Mouse (Mus musculus) urinary bladder, postnatal 0 days (tissue): ENCODE measurements around the gene Gm12166. TPM values are rescaled to one million over a fixed set of nuclear protein-coding genes. Genes with fewer than 3 reads are reported as not detected.

Source experiments
- microRNA-seq: library from miRNA; unstranded; fragments of <30 nt; microRNA quantifications from one replicate; pipeline ENCODE4, GENCODE M21; 2016
- polyA plus RNA-seq: library from polyadenylated mRNA; unstranded; fragments of >200 nt; fragmentation: Nextera tagmentation; extraction: Ambion mirVana; gene quantifications from 2 replicates; pipeline ENCODE4 v1.2.1, GENCODE M21; 2015

Gene Gm12166
- 5.2 and 5.5 TPM in 2 replicates for polyA plus RNA-seq

DNA sequence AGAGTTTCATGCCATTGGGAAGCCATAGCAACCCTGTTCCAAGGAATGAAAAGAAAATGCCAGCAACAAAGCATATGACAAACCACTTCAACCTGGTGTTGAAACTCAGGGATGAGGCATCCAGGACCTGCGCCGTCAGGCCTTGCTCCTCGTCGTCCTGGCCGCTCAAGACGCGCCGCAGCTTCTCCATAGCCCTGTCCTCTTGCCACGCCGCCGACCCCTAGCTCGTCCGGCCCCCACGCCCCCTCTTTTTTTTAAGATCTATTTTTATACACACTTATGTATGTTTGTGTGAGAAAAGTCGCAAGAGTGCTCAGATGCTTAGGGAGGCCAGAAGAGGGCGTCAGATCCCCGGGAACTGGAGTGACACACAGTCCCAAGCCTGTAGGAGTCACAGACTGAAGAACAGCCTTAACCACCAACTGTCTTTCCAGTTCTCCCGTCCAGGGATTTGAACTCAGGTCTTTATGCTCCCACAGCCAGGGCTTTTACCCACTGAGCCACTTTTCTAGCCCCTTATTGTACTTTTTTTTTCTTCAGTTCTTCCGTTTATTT is at the start of gene Gm12166:
TSS of gene Gm12166 (minus strand) at position 217 of the 555 bp plus-strand sequence.

DNA sequence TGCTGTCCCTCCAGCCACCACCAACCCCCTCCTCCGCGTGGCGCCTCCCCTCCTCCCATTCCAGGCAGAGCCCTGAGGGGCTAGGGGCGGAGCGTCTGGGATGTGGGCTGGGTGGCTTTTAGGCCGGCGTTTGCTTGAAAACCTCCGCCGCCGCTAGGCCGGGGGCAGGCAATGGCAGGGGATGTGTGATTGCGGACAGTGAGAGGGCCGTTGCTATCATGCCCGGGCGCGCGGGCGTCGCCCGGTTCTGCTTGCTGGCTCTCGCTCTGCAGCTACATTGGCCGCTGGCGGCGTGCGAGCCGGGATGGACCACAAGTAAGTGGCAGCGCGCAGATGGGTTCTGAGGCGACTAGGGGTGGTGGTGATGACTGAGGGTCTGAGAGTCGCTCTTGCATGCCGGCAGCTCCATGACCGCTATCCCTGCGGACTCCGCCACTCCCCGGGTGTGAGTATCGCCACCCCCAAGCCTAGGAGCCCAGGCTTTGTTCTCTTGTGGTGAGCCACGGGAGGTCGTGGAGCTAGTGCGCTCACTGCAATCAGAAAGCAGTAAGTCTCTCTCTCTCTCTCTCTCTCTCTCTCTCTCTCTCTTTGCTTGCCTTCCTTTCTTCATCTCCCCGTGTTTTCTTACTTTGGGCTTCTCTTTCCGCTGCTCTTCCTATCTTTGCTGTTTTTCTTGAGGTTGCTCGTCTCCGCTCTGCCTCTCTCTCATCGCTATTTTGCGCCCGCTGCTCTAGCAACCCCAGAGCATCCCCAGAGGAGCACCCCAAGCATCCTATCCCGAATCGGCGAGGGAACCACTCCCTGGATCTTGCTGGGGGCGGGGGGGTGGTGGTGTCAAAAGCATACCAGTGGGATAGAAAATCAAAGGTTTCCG is 4.0 kb upstream of the Gm12166 start, which contains the start of gene Adam19:
TSS of gene Adam19 (plus strand) at position 97 of the 874 bp plus-strand sequence.

Small RNA genes within 50 kb of the gene (microRNA-seq; reads per million reads assigned to microRNA genes)
- not detected for gene Mir8100

Other genes with a start within 250 kb of the Gm12166 start
- gene Clint1, start 200.3 kb downstream of the Gm12166 start, polyA plus RNA-seq, result 42.8 and 49.7 TPM in 2 replicates
- 3.5 and 4.3 TPM in 2 replicates for gene Lsm11, start 107.4 kb downstream of the Gm12166 start, polyA plus RNA-seq
- gene Thg1l, start 96.8 kb downstream of the Gm12166 start, polyA plus RNA-seq, result 7.0 and 7.3 TPM in 2 replicates
- gene Sox30, start 72.0 kb downstream of the Gm12166 start, polyA plus RNA-seq, result 0.16 and 0.17 TPM in 2 replicates
- 14.9 and 18.4 TPM in 2 replicates for gene Adam19, start 3.7 kb upstream of the Gm12166 start, polyA plus RNA-seq
- 117 and 131 TPM in 2 replicates for gene Nipal4, start 114.2 kb upstream of the Gm12166 start, polyA plus RNA-seq
- gene Fndc9, start 183.2 kb upstream of the Gm12166 start, polyA plus RNA-seq, result 0.07 TPM in 1 of 2 replicates, not detected in the other